8 mouse cellular contexts compared by ENCODE assay signal in the genomic region with DNA sequence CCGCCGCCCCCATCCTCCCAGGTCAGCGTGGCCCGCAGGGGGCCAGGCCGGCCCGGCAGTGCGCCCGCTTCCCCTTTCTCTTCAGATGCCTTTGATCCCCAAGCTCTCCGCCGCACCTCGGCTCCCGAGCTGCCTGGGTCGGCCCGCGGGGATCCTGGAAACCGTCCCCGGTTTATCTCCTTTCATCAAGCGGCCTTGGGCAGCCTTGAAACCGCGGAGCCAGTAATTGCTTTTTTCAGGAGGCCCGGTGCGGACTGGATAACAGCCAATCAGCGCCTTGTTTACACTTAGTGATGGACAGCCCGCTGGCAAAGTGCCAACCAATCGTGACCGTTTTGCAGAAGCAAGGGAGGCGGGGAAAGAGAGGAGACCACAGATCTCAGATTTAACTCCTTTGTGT. TPM values are rescaled to one million over a fixed set of nuclear protein-coding genes. Genes with fewer than 3 reads are reported as not detected.
A peak's percentile ranks its signal among the peaks of the same experiment; 100 is the strongest.
DNase-seq lines count a peak whose midpoint lies in the region; ATAC-seq lines count a peak whose summit lies in the region.

No protein-coding gene starts in this region.

- H3K36me3 ChIP-seq in heart, embryonic 13.5 days, result no peaks in the 10 kb centered on the region
- no peaks in the 10 kb centered on the region for H3K36me3 ChIP-seq in liver, embryonic 13.5 days
- H3K36me3 ChIP-seq in stomach, embryonic 16.5 days (ENCODE audit: control insufficient read depth, insufficient read depth, low read length), result no peaks in the 10 kb centered on the region

- H3K4me3 ChIP-seq in brown adipose tissue, adult 24 weeks (ENCODE audit: insufficient read depth, low read depth, low read length), result peak overlapping the region; percentile 83
- peak overlapping the region; percentile 88 for H3K4me3 ChIP-seq in heart, embryonic 13.5 days
- peak overlapping the region; percentile 75 for H3K4me3 ChIP-seq in liver, embryonic 13.5 days (replicated peaks)
- peak overlapping the region; percentile 94 for H3K4me3 ChIP-seq in stomach, embryonic 16.5 days (replicated peaks; ENCODE audit: low read length)

- no peak overlapping the region for H3K27ac ChIP-seq in brown adipose tissue, adult 24 weeks (replicated peaks; ENCODE audit: low read depth, low read length)
- peak overlapping the region; percentile 96 for H3K27ac ChIP-seq in heart, embryonic 13.5 days (replicated peaks)
- H3K27ac ChIP-seq in liver, embryonic 13.5 days, result peak overlapping the region; percentile 82
- H3K27ac ChIP-seq in stomach, embryonic 16.5 days (ENCODE audit: low read length), result peak overlapping the region; percentile 95

- ATAC-seq in heart, embryonic 13.5 days (ENCODE audit: extremely low read depth, insufficient number of reproducible peaks, low FRiP score, low TSS enrichment), result peak; percentile 44
- ATAC-seq in liver, embryonic 13.5 days (ENCODE audit: low read depth), result peak; percentile 29
- ATAC-seq in stomach, embryonic 16.5 days (ENCODE audit: insufficient read depth, low FRiP score), result peak; percentile 75

- H3K9ac ChIP-seq in heart, embryonic 13.5 days, result peak overlapping the region; percentile 99
- peak overlapping the region; percentile 72 for H3K9ac ChIP-seq in liver, embryonic 13.5 days
- H3K9ac ChIP-seq in stomach, embryonic 16.5 days (ENCODE audit: low read length), result peak overlapping the region; percentile 99

- no peaks in the 10 kb centered on the region for H3K27me3 ChIP-seq in heart, embryonic 13.5 days (replicated peaks)
- H3K27me3 ChIP-seq in liver, embryonic 13.5 days, result peaks cover 96% of the 10 kb centered on the region
- no peaks in the 10 kb centered on the region for H3K27me3 ChIP-seq in stomach, embryonic 16.5 days (ENCODE audit: control insufficient read depth, insufficient read depth, low read length)

- H3K4me2 ChIP-seq in heart, embryonic 13.5 days, result peak overlapping the region; percentile 99
- peak overlapping the region; percentile 95 for H3K4me2 ChIP-seq in liver, embryonic 13.5 days
- peak overlapping the region; percentile 87 for H3K4me2 ChIP-seq in stomach, embryonic 16.5 days (ENCODE audit: low read depth, low read length)

- 0% methylated on average over 27 of the region's 27 CpGs for WGBS in heart, embryonic 13.5 days
- under 1% methylated on average over 27 of the region's 27 CpGs for WGBS in liver, embryonic 13.5 days (ENCODE audit: insufficient replicate concordance)
- WGBS in stomach, embryonic 16.5 days, result under 1% methylated on average over 27 of the region's 27 CpGs

- DNase-seq in B cell, adult 2 months, result peak; percentile 65 to 71
- peak; percentile 96 for DNase-seq in fat pad, adult 2 months (ENCODE audit: extremely low read depth, low read depth, low spot score)
- DNase-seq in kidney, postnatal 14 days, result peak; percentile 100
- DNase-seq in liver, embryonic 13.5 days, result peak; percentile 87
- DNase-seq in neural tube, embryonic 10.5 days (ENCODE audit: extremely low spot score, low spot score), result peak; percentile 100

- peaks cover 32% of the 10 kb centered on the region for H3K4me1 ChIP-seq in brown adipose tissue, adult 24 weeks (ENCODE audit: control insufficient read depth, insufficient read depth, insufficient read length, low read length)
- H3K4me1 ChIP-seq in heart, embryonic 13.5 days, result peaks cover 45% of the 10 kb centered on the region
- H3K4me1 ChIP-seq in liver, embryonic 13.5 days (replicated peaks), result peaks cover 87% of the 10 kb centered on the region
- peaks cover 37% of the 10 kb centered on the region for H3K4me1 ChIP-seq in stomach, embryonic 16.5 days (ENCODE audit: control insufficient read depth, insufficient read depth, low read length)

- H3K9me3 ChIP-seq in heart, embryonic 13.5 days, result no peaks in the 10 kb centered on the region
- H3K9me3 ChIP-seq in liver, embryonic 13.5 days (replicated peaks), result no peaks in the 10 kb centered on the region
- no peaks in the 10 kb centered on the region for H3K9me3 ChIP-seq in stomach, embryonic 16.5 days (replicated peaks; ENCODE audit: control insufficient read depth, low read length)

RNA-seq across cellular contexts. Expression of a gene that starts 1.4 kb away (rescaled TPM):
- polyA plus RNA-seq in brown adipose tissue, adult 24 weeks (2012; ENCODE audit: insufficient read depth, insufficient read length, missing spikeins), result 5.7 and 5.9 TPM in 2 replicates
- polyA plus RNA-seq in heart, embryonic 13.5 days (2015; fragmentation: Nextera tagmentation; extraction: Ambion mirVana), result 4.4 and 5.2 TPM in 2 replicates
- 1.3 and 1.4 TPM in 2 replicates for polyA plus RNA-seq in liver, embryonic 13.5 days (2015; fragmentation: Nextera tagmentation; extraction: Ambion mirVana)
- polyA plus RNA-seq in stomach, embryonic 16.5 days (2015; fragmentation: Nextera tagmentation; extraction: Ambion mirVana), result 4.5 and 5.6 TPM in 2 replicates
